Comparison of ENCODE assay signal across 8 mouse cellular contexts in genomic region chr5:27003537-27003936, GRCm38 (mm10).
"Had no signal": no experiment of that assay in that cellular context is flagged by ENCODE, and none has a peak within 500 bp of the region (broad histone marks: within the 10 kb centered on the region; RNA-seq: fewer than 3 reads in every experiment).

No protein-coding gene starts in this region.

- DNase-seq: liver, postnatal 0 days; lung, adult 2 months; lung, postnatal 14 days; lung, postnatal 36 days; right cerebral cortex, postnatal 25 days; thymus, adult 2 months; thymus, postnatal 25 days; thymus, postnatal 4 days had no signal
